Mouse (Mus musculus): ENCODE measurements around the gene Glmp.
"Not testable (repeated sequence)": the region's sequence is repeated elsewhere in the genome, so short reads cannot be mapped to it uniquely, and the experiment has no call there.

DNA sequence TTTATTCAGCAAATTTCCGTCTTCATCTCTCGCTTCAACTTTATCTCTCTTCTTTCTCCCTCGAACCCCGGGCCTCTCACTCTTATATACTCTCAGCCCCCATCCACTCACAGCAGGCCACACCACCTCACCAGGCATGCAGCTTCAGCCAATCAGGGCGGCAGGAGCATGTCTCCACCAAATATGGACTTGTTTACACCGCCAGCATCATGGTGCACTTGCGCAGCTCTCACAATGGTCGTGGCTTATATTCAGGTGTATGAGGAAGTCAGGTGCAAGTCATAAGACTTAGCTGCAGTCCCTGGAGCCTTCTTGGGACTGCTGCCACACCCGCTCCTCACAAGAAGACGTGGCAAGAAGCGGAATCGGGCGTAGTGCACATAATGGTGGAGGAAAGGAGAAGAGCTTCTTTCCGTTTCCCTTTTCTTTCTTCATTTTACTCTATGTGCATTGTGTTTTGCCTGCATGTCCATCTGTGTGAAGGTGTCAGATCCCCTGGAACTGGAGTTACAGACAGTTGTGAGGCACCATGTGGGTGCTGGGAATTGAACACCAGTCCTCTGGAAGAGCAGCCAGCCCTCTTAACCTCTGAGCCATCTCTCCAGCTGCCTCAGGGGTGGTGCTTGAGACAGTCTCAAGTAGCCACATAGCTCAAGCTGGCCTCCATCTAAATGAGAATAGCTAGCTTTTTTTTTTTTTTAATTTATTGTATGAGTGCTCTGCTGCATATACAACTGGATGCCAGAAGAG, 39.8 kb upstream of the Glmp start:
- not testable (repeated sequence) for TF ChIP-seq POLR2A (IDR thresholded peaks at IDR 0.05; ENCODE audit: borderline replicate concordance, low read depth, low read length); CTCF (IDR thresholded peaks at IDR 0.05; ENCODE audit: low read depth, low read length)
